Mouse (Mus musculus) midbrain, postnatal 0 days (tissue): ENCODE measurements at regions not wholly inside any gene's neighbourhood (a gene's known extent, or its start where the extent isn't known, plus 50 kb on each side); places are given as distances from the start of the nearest gene placed in this dataset.

ENCODE experiments used
- ATAC-seq: fragments of 200-750 bp; cut with Nextera tagmentation; 2 replicates; pipeline ENCODE4 v1.8.0; 2017; ENCODE audit warnings: moderate number of reproducible peaks, mild to moderate bottlenecking, moderate TSS enrichment, moderate library complexity; ENCODE audit not compliant: low FRiP score
- DNase-seq: peaks from one replicate; pipeline ENCODE4 v3.0.0-alpha.2; 2015; ENCODE audit warnings: low spot score
- H3K27ac ChIP-seq: fragments of 300-500 bp; sonication (generic); 2 replicates; pipeline ENCODE4 v1.5.1; 2014; ENCODE audit warnings: low read depth, mild to moderate bottlenecking, low read length, mixed read lengths
- H3K27me3 ChIP-seq: fragments of 300-500 bp; sonication (generic); 2 replicates; pipeline ENCODE4 v1.6.1; 2014; ENCODE audit warnings: low read length, control low read depth, mixed read lengths; ENCODE audit not compliant: insufficient read depth
- H3K36me3 ChIP-seq: fragments of 300-500 bp; sonication (generic); 2 replicates; pipeline ENCODE4 v1.6.1; 2014; ENCODE audit warnings: low read length, control low read depth, mixed read lengths; ENCODE audit not compliant: insufficient read depth
- H3K4me1 ChIP-seq: fragments of 300-500 bp; sonication (generic); 2 replicates; pipeline ENCODE4 v1.6.1; 2014; ENCODE audit warnings: mild to moderate bottlenecking, control low read depth, antibody characterized with exemption, low read length, mixed read lengths; ENCODE audit not compliant: insufficient read depth
- H3K4me2 ChIP-seq: fragments of 300-500 bp; sonication (generic); 2 replicates; pipeline ENCODE4 v1.6.1; 2014; ENCODE audit warnings: low read depth, mild to moderate bottlenecking, low read length, mixed read lengths; ENCODE audit not compliant: poor library complexity, severe bottlenecking
- H3K4me3 ChIP-seq: fragments of 300-500 bp; sonication (generic); 2 replicates; pipeline ENCODE4 v1.5.1; 2014; ENCODE audit warnings: low read depth, mild to moderate bottlenecking, low read length, moderate library complexity
- H3K9ac ChIP-seq: fragments of 300-500 bp; sonication (generic); replicated peaks from 2 replicates; pipeline ENCODE4 v1.6.1; 2014; ENCODE audit warnings: mild to moderate bottlenecking, low read length, moderate library complexity, mixed read lengths; ENCODE audit not compliant: poor library complexity, severe bottlenecking
- H3K9me3 ChIP-seq: fragments of 300-500 bp; sonication (generic); 2 replicates; pipeline ENCODE4 v1.6.1; 2016; ENCODE audit warnings: low read length, control low read depth
- CTCF ChIP-seq: IDR thresholded peaks from 2 replicates; pipeline ENCODE4 v1.5.1; 2016; ENCODE audit warnings: antibody characterized with exemption, mild to moderate bottlenecking
- WGBS: fragments of 180-500 bp; shearing (Covaris S2); extraction: QIAGEN DNeasy Blood & Tissue Kit; methylation state at CpG from one replicate; pipeline ENCODE4 v1.1.7; 2014; 5-methylcytosine and 5-hydroxymethylcytosine counted together

GRCm38 (mm10) chr5:63579409-63579808 is 69.5 kb upstream of the Nwd2 start:
- no peak for TF ChIP-seq CTCF
- Histone ChIP-seq H3K4me3 (no peak overlapping the region), H3K36me3 (no peaks in the 10 kb centered on the region), H3K27me3 (no peaks in the 10 kb centered on the region), H3K9me3 (no peaks in the 10 kb centered on the region), H3K27ac (no peak overlapping the region), H3K4me1 (no peaks in the 10 kb centered on the region), H3K9ac (no peak overlapping the region), H3K4me2 (no peak overlapping the region)
- peak; percentile 14 for DNase-seq
- ATAC-seq = no peak
- 49% methylated on average over 2 of the region's 2 CpGs for WGBS

DNA sequence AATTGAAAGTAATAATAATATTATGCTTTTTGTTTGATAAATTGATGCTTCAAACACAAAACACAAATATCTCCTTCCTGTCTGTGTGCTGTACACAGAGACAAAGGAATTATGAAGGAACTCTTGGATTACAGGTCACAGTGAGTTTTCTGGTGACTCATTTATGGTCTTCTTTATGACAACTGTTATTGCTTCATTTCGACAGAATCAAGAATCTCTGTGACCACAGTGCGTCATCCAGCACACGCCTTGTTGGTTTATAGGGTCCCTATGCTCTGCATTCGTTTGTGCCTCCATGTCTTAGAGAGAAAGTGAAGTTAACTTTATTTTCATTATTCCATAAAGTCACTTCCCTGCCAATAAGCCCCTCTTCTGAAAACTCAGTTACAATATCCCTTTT is 61.9 kb upstream of the Nwd2 start:
- H3K4me3 ChIP-seq = no peak overlapping the region
- no peaks in the 10 kb centered on the region for H3K4me1 ChIP-seq
- no peaks in the 10 kb centered on the region for H3K27me3 ChIP-seq
- WGBS = 90% methylated on average over 4 of the region's 4 CpGs
- no peak overlapping the region for H3K27ac ChIP-seq
- no peak overlapping the region for H3K4me2 ChIP-seq
- no peak for TF ChIP-seq CTCF
- H3K9ac ChIP-seq = no peak overlapping the region
- no peak for DNase-seq
- no peak for ATAC-seq
- H3K9me3 ChIP-seq = no peaks in the 10 kb centered on the region
- no peaks in the 10 kb centered on the region for H3K36me3 ChIP-seq

DNA sequence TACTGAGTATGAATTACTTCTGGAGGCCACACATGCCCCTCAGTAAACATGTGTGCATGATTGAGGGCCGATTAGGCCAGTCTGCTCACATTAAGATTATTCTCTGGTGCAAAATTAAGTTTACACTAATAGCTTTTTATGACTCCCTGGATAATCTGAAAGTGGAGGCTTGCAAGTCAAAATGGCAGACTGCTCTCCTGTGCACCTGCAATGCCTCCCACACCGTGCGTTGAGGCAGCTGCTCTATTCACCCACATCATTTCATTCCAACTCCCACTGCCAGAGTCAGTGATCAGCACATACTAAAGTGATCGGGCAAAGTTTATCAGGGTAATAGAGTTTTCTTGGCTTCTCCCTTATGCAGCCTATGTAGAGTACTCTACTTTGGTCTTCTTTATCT is 61.0 kb upstream of the Nwd2 start:
- Histone ChIP-seq H3K27ac (no peak overlapping the region), H3K27me3 (no peaks in the 10 kb centered on the region), H3K36me3 (no peaks in the 10 kb centered on the region), H3K4me1 (no peaks in the 10 kb centered on the region), H3K4me3 (no peak overlapping the region), H3K4me2 (no peak overlapping the region), H3K9me3 (no peaks in the 10 kb centered on the region), H3K9ac (no peak overlapping the region)
- DNase-seq (no peak), ATAC-seq (no peak)
- no peak for TF ChIP-seq CTCF
- WGBS = 90% methylated on average over 4 of the region's 4 CpGs
